Mouse (Mus musculus): Measurements from ENCODE around the gene Spp2. TPM values are rescaled to one million over a fixed set of nuclear protein-coding genes. Genes with fewer than 3 reads are reported as not detected.

The Spp2 gene
- 0.32 and 0.38 TPM in 2 replicates for polyA plus RNA-seq (2014; fragmentation: Nextera tagmentation; extraction: Ambion mirVana)

DNA sequence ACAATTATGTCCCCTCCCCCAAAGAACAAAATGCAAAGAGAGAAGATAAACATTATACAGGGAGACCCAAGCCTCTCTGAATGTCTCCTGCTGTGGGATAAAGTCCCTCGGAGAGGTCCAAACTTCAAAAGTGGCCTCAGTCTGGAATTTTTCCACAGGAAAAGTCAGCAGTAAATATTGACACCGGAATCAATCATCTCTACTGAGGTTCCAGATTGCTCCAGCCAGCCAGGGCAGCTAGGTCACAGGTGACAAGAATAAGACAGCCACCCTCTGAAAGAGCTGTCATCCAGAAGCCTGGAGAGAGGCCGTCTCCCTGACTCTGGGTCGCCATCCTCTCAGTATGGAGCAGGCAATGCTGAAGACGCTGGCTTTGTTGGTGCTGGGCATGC is at the start of gene Spp2:
Gene Spp2 (plus strand): TSS at position 155 of the 392 bp plus-strand sequence.
- 79% methylated on average over 5 of the region's 5 CpGs for WGBS
- no peak within 1 kb of the TSS for H3K9ac ChIP-seq (ENCODE audit: low read length)

DNA sequence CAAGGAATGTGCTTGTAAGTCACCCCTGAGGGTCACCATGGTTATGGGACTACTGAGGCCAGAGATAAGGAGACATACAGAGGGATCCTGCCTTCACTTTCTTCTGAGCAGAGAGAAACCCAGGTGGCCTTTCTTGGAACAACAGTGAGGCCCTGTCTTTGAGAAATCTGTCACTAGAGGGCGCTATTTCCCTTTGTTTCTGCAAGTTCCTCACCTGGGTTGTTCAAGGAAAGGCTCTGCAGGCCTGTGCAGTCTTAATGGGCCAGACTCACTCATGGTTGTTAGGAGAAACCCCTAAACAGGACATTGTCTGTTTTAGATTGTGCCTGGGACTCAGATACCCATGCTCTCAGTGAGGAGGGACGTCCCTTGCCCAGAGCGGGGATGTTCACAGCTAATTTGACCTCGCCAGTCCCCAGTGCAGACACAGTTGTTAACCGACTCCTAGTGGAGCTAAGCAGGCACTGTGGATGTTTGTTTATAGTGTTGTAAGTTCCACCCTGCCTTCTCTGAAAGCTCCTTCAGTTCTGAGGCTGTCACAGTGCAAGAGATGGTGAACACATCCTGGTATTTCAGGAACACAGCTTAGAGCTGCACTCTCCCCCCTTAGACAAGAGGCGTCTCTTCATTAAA is 49.2 kb upstream of the Spp2 start:
- no peaks in the 10 kb centered on the region for H3K4me1 ChIP-seq (ENCODE audit: control insufficient read depth, insufficient read depth, low read length)
- H3K4me2 ChIP-seq (ENCODE audit: low read length), result no peak overlapping the region
- no peak overlapping the region for H3K9ac ChIP-seq (ENCODE audit: low read length)
- 66% methylated on average over 6 of the region's 6 CpGs for WGBS
- no peak overlapping the region for H3K27ac ChIP-seq (ENCODE audit: low read depth, low read length)
- DNase-seq (ENCODE audit: low spot score), result peak; percentile 94
- no peak overlapping the region for H3K4me3 ChIP-seq (ENCODE audit: low read depth, low read length)
- no peaks in the 10 kb centered on the region for H3K9me3 ChIP-seq (replicated peaks; ENCODE audit: control insufficient read depth, low read length)
- H3K27me3 ChIP-seq (replicated peaks; ENCODE audit: control insufficient read depth, insufficient read depth, low read length), result no peaks in the 10 kb centered on the region
- peak; percentile 79 for ATAC-seq
- H3K36me3 ChIP-seq (ENCODE audit: control insufficient read depth, insufficient read depth, low read length), result no peaks in the 10 kb centered on the region

More for the DNA sequence above, at the start of gene Spp2:
- Histone ChIP-seq H3K4me3 (ENCODE audit: low read depth, low read length) (no peak within 1 kb of the TSS), H3K9me3 (replicated peaks; ENCODE audit: control insufficient read depth, low read length) (no peaks in the 10 kb centered on the region), H3K4me1 (ENCODE audit: control insufficient read depth, insufficient read depth, low read length) (no peaks in the 10 kb centered on the region), H3K4me2 (ENCODE audit: low read length) (no peak within 1 kb of the TSS), H3K27me3 (replicated peaks; ENCODE audit: control insufficient read depth, insufficient read depth, low read length) (no peaks in the 10 kb centered on the region), H3K36me3 (ENCODE audit: control insufficient read depth, insufficient read depth, low read length) (no peaks in the 10 kb centered on the region), H3K27ac (ENCODE audit: low read depth, low read length) (0 out of 2 replicates have a peak within 1 kb of the TSS, but pooled peaks have one; percentile 27)
- ATAC-seq (no peak), DNase-seq (ENCODE audit: low spot score) (no peak)

DNA sequence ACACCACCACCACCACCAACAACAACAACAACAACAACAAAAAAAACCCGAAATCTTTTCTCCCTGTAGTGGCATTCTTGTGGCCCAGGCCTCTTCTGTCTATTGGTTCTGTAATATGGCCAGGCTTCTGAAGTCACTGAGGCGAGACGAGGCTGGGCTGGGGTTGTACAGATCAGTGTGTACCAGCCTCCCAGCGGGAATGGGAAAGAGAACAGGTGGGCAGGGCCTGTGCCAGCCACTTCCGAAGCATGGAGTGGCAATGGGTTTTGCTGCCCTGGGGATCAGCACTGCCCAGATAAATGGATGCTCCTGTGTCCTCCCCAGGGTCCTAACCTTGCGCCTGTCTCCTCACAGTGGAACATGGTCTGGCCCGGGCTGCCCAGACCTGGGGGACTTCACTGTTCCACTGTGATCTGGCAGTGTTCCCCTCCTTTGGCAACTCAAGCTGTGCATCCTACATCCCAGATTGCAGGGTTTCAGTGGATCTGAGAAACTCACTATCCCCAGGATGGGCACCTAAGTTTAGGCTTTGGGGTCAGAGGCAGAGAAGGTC is 48.6 kb upstream of the Spp2 start:
- no peaks in the 10 kb centered on the region for H3K4me1 ChIP-seq (ENCODE audit: control insufficient read depth, insufficient read depth, low read length)
- H3K36me3 ChIP-seq (ENCODE audit: control insufficient read depth, insufficient read depth, low read length), result no peaks in the 10 kb centered on the region
- ATAC-seq, result no peak
- no peak overlapping the region for H3K9ac ChIP-seq (ENCODE audit: low read length)
- no peak overlapping the region for H3K4me3 ChIP-seq (ENCODE audit: low read depth, low read length)
- WGBS, result 81% methylated on average over 7 of the region's 7 CpGs
- no peak overlapping the region for H3K4me2 ChIP-seq (ENCODE audit: low read length)
- H3K27me3 ChIP-seq (replicated peaks; ENCODE audit: control insufficient read depth, insufficient read depth, low read length), result no peaks in the 10 kb centered on the region
- no peak for DNase-seq (ENCODE audit: low spot score)
- H3K27ac ChIP-seq (ENCODE audit: low read depth, low read length), result no peak overlapping the region
- no peaks in the 10 kb centered on the region for H3K9me3 ChIP-seq (replicated peaks; ENCODE audit: control insufficient read depth, low read length)

DNA sequence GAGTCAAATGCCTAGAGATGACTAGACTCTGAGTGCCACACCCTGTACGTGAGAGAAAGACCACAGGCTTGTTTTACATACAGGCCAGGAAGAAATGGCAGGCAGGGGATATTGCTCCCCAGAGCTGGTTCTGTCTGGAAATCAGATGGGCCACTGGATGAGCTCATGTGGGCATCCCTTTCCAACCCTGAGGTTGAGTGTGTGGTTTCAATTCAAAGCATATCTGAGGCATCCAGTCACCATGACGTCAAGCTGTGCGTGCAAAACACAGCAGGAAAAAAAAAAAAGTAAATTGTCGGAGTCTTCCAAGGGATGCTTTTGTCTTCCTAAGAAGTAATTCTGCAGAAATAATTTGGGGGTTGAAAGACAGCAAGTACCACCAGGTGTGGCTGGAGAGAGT is 45.7 kb upstream of the Spp2 start:
- H3K9me3 ChIP-seq (replicated peaks; ENCODE audit: control insufficient read depth, low read length), result no peaks in the 10 kb centered on the region
- H3K27me3 ChIP-seq (replicated peaks; ENCODE audit: control insufficient read depth, insufficient read depth, low read length), result no peaks in the 10 kb centered on the region
- H3K4me1 ChIP-seq (ENCODE audit: control insufficient read depth, insufficient read depth, low read length), result no peaks in the 10 kb centered on the region
- 40% methylated on average over 4 of the region's 4 CpGs for WGBS
- H3K27ac ChIP-seq (ENCODE audit: low read depth, low read length), result no peak overlapping the region
- no peak overlapping the region for H3K9ac ChIP-seq (ENCODE audit: low read length)
- H3K36me3 ChIP-seq (ENCODE audit: control insufficient read depth, insufficient read depth, low read length), result no peaks in the 10 kb centered on the region
- no peak overlapping the region for H3K4me2 ChIP-seq (ENCODE audit: low read length)
- DNase-seq (ENCODE audit: low spot score), result no peak
- ATAC-seq, result no peak
- no peak overlapping the region for H3K4me3 ChIP-seq (ENCODE audit: low read depth, low read length)

DNA sequence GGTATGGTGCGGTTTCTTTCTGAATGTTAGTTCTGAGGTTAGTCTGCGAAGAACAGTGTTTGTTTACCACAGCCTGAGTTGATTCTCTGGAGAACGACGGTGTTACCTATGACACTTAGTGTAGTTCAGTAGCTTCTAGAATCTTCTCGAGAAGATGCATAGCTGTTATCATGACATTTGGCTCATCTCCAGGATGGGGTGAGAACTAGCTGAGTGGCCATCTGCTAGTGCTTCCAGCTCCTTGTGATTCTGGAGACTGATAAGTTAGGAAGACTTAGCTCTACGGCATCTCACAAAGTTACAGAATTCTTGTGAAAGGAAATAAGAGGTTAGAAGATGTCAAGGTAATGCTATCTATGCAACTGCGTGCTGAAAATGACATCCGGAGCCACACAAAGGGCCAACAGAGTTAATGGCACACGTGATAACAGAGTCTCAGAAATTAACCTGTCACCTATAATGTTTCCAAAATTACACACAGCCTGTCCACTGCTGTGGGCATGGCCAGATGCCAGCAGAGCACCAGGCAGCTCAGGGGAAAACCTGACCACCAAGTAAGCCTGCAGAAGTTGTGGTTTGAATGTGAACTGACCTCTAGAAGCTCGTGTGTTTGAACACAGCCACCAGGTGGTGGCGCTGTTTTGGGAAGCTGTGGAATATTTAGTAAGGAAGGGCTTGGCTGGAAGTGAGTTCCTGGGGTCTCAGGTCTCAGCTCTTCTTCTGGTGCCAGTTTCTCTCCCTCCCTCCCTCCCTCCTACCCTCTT is 39.7 kb upstream of the Spp2 start:
- Histone ChIP-seq H3K4me2 (ENCODE audit: low read length) (no peak overlapping the region), H3K4me1 (ENCODE audit: control insufficient read depth, insufficient read depth, low read length) (no peaks in the 10 kb centered on the region), H3K27ac (ENCODE audit: low read depth, low read length) (no peak overlapping the region), H3K4me3 (ENCODE audit: low read depth, low read length) (no peak overlapping the region), H3K27me3 (replicated peaks; ENCODE audit: control insufficient read depth, insufficient read depth, low read length) (no peaks in the 10 kb centered on the region), H3K36me3 (ENCODE audit: control insufficient read depth, insufficient read depth, low read length) (no peaks in the 10 kb centered on the region), H3K9me3 (replicated peaks; ENCODE audit: control insufficient read depth, low read length) (0 out of 2 replicates have a peak, but pooled peaks cover 2% of the 10 kb centered on the region), H3K9ac (ENCODE audit: low read length) (no peak overlapping the region)
- DNase-seq (ENCODE audit: low spot score) (no peak), ATAC-seq (no peak)
- WGBS, result 82% methylated on average over 11 of the region's 11 CpGs

DNA sequence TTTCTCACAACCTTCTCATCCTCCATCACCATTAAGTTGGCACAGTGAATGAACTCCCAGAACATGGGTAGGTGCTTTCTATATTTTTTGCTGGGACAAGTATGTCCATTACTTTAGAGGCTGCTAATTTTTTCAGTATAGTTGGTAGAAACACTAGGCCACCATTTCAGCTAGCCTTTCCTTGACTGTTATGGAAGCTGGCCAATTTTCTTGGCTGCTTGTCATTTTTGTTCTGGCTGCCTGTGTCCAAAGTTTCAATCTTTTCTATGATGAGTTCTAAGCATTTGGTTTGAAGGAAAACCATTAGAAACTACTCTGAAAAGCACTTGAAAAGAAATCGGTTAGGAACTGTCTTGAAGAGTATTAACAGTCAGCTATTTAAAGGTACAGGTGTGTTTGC is 28.3 kb upstream of the Spp2 start:
- H3K4me1 ChIP-seq (ENCODE audit: control insufficient read depth, insufficient read depth, low read length), result no peaks in the 10 kb centered on the region
- 96% methylated on average over 1 of the region's 1 CpGs for WGBS
- no peak for ATAC-seq

DNA sequence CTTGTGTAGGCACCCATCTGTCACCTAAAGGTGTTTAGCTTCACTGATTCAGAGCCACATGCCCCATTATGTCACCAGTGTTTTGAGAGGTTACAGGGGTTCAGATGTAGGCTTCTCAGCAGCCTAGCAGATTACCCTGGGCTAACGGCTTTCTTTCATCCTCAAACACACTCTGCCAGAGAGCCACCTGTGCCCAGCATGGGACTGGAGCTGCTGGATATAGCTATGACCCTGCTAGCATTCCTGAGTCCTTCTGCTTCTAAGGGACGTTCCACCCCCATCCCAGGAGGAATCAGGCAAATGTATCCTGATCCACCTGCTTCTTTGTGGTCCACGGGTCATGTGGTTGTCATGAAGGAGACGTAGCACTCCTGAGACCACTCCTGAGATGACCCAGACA is 15.1 kb upstream of the Spp2 start:
- Histone ChIP-seq H3K4me1 (ENCODE audit: control insufficient read depth, insufficient read depth, low read length) (no peaks in the 10 kb centered on the region), H3K36me3 (ENCODE audit: control insufficient read depth, insufficient read depth, low read length) (no peaks in the 10 kb centered on the region), H3K9me3 (replicated peaks; ENCODE audit: control insufficient read depth, low read length) (no peaks in the 10 kb centered on the region), H3K9ac (ENCODE audit: low read length) (no peak overlapping the region), H3K4me3 (ENCODE audit: low read depth, low read length) (no peak overlapping the region), H3K27ac (ENCODE audit: low read depth, low read length) (no peak overlapping the region), H3K4me2 (ENCODE audit: low read length) (no peak overlapping the region), H3K27me3 (replicated peaks; ENCODE audit: control insufficient read depth, insufficient read depth, low read length) (no peaks in the 10 kb centered on the region)
- ATAC-seq (no peak), DNase-seq (ENCODE audit: low spot score) (no peak)
- 73% methylated on average over 4 of the region's 4 CpGs for WGBS

More for the DNA sequence above, 28.3 kb upstream of the Spp2 start:
- no peak for DNase-seq (ENCODE audit: low spot score)
- H3K27me3 ChIP-seq (replicated peaks; ENCODE audit: control insufficient read depth, insufficient read depth, low read length), result no peaks in the 10 kb centered on the region
- no peaks in the 10 kb centered on the region; the same call in 1 of the 2 replicates for H3K9me3 ChIP-seq (replicated peaks; ENCODE audit: control insufficient read depth, low read length)
- no peak overlapping the region for H3K4me2 ChIP-seq (ENCODE audit: low read length)
- no peak overlapping the region for H3K4me3 ChIP-seq (ENCODE audit: low read depth, low read length)
- no peak overlapping the region for H3K9ac ChIP-seq (ENCODE audit: low read length)
- H3K36me3 ChIP-seq (ENCODE audit: control insufficient read depth, insufficient read depth, low read length), result no peaks in the 10 kb centered on the region
- no peak overlapping the region for H3K27ac ChIP-seq (ENCODE audit: low read depth, low read length)

DNA sequence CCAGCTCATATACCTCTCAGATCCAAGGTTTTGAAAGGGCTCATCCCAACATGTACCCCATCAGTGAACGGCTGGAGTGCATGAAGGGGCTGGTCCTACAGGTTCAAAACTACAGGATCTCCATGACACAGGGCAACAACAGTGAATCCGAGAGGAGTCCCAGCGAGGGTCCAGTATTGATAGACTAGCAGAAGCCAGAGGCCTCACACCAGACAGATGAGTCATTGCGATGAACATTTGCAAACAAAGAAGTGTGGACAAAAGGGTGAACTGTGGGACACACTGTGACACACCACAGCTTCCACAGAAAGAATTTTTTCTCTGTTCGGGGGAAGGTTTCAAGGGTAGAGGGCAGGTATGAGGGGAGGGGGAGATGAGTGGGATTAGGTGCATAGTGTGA is 13.4 kb upstream of the Spp2 start:
- WGBS, result 82% methylated on average over 5 of the region's 5 CpGs
- no peaks in the 10 kb centered on the region for H3K9me3 ChIP-seq (replicated peaks; ENCODE audit: control insufficient read depth, low read length)
- H3K27ac ChIP-seq (ENCODE audit: low read depth, low read length), result no peak overlapping the region
- H3K4me1 ChIP-seq (ENCODE audit: control insufficient read depth, insufficient read depth, low read length), result no peaks in the 10 kb centered on the region
- no peaks in the 10 kb centered on the region for H3K27me3 ChIP-seq (replicated peaks; ENCODE audit: control insufficient read depth, insufficient read depth, low read length)
- ATAC-seq (no peak), DNase-seq (ENCODE audit: low spot score) (no peak)
- no peak overlapping the region for H3K4me2 ChIP-seq (ENCODE audit: low read length)
- no peak overlapping the region for H3K4me3 ChIP-seq (ENCODE audit: low read depth, low read length)
- H3K36me3 ChIP-seq (ENCODE audit: control insufficient read depth, insufficient read depth, low read length), result no peaks in the 10 kb centered on the region
- H3K9ac ChIP-seq (ENCODE audit: low read length), result no peak overlapping the region

DNA sequence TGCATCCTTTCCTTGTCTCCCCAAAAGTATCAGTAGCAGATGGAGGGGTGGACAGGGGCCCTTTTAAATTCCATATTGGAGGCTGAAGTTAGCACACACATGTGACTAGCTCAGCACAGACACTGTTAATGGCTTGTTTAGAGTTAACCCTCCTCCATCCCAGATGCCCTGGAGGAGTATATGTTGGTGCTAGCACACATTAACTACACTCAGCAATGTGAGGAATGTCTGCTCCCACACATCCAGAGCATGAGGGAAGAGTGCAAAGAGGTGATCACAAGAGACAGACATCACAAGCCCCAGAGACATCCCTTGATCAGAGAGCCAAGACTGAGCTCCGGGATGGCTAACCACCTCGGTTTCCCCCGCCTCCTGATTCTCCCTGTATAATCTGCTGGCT is 3.4 kb upstream of the Spp2 start:
- H3K9me3 ChIP-seq (replicated peaks; ENCODE audit: control insufficient read depth, low read length), result no peaks in the 10 kb centered on the region
- H3K9ac ChIP-seq (ENCODE audit: low read length), result no peak overlapping the region
- DNase-seq (ENCODE audit: low spot score), result no peak
- no peaks in the 10 kb centered on the region for H3K36me3 ChIP-seq (ENCODE audit: control insufficient read depth, insufficient read depth, low read length)
- 81% methylated on average over 3 of the region's 3 CpGs for WGBS
- H3K4me3 ChIP-seq (ENCODE audit: low read depth, low read length), result no peak overlapping the region
- no peak overlapping the region for H3K4me2 ChIP-seq (ENCODE audit: low read length)
- no peak overlapping the region for H3K27ac ChIP-seq (ENCODE audit: low read depth, low read length)
- no peaks in the 10 kb centered on the region for H3K4me1 ChIP-seq (ENCODE audit: control insufficient read depth, insufficient read depth, low read length)
- no peaks in the 10 kb centered on the region for H3K27me3 ChIP-seq (replicated peaks; ENCODE audit: control insufficient read depth, insufficient read depth, low read length)
- ATAC-seq, result no peak

Data from forebrain, embryonic 14.5 days (tissue).